Mouse (Mus musculus) cortical plate, adult 2 months (tissue): ENCODE measurements around the gene Rnf149.

Source experiments
- CTCF ChIP-seq: fragments of 200-500 bp; IDR thresholded peaks from 2 replicates; pipeline ENCODE4 v1.5.1; 2011; ENCODE audit warnings: mild to moderate bottlenecking, control low read depth, low read length; ENCODE audit not compliant: insufficient read depth; ENCODE audit errors: extremely low read depth
- POLR2A ChIP-seq: fragments of 200-500 bp; IDR thresholded peaks from 2 replicates; pipeline ENCODE4 v1.6.1; 2011; ENCODE audit warnings: mild to moderate bottlenecking, low read length, control low read depth; ENCODE audit not compliant: insufficient read depth; ENCODE audit errors: extremely low read depth

DNA sequence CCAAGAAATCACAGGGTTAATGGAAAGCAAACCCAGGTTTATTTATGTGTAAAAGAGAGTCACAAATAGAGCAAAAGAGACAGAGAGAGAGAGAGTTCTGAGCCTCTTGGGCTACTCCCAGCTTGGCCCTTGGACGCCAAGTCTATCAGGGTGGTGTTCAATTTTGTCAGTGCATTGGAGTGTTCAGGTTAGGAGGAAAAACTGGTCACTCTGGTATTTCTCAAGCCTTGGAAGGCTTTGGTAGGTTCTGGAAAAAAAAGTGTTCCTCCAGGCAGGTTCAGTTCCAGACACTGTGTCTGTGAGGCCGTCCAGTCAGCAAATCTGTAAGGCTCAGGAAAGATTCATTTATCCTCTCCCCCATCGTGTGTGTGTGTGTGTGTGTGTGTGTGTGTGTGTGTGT is 48.3 kb upstream of the Rnf149 start:
- TF ChIP-seq CTCF = no peak
- TF ChIP-seq POLR2A = no peak
